Mouse (Mus musculus): Measurements from ENCODE around the gene Nyap2. TPM values are rescaled to one million over a fixed set of nuclear protein-coding genes. Genes with fewer than 3 reads are reported as not detected.
A peak's percentile ranks its signal among the peaks of the same experiment; 100 is the strongest.

The Nyap2 gene
- total RNA-seq (2022), result 10 to 100 TPM; 18.9 to 21.3 (median 20.1) TPM

DNA sequence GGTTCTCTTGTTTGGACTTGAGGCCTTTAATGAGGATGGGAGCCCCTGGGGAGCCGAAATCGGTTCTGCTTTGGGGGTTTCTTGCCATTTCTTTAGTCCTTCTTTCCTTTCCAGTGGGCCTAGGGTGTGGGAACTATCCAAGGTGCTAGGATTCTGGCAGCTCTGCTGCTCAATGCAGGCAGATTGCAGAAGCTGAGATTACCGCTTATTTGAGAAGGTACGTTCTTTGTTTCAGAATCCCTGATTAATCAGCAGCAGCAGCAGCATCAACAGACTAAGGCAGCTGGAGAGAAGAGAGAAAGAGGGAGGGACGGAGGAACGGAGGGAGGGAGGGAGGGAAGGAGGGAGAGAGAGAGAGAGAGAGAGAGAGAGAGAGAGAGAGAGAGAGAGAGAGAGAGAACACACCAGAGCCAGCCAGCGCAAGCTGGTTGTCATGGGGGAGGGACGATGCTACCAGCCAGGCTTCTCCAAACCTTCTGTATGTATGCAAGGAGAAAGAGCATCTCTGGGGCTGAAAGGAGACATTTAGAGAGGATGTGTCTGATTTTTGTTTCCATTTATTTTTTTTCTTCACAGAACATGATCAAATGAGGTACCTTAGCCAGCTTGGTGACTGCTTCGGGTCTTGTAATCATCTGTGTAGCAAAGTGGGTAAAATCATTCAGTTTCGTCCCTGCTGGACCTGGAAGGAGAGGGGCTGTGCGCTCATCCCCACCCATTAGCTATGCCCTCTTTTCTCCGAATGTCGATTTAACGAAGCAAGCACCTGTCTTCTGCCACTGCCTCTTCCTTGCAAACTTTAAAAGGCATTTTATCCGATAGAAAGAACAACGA, at the start of gene Nyap2:
Gene Nyap2 (plus strand): TSS at position 120 of the 834 bp plus-strand sequence.
- peak; percentile 53 to 60 for DNase-seq (ENCODE audit: low spot score in 2 of 2)

DNA sequence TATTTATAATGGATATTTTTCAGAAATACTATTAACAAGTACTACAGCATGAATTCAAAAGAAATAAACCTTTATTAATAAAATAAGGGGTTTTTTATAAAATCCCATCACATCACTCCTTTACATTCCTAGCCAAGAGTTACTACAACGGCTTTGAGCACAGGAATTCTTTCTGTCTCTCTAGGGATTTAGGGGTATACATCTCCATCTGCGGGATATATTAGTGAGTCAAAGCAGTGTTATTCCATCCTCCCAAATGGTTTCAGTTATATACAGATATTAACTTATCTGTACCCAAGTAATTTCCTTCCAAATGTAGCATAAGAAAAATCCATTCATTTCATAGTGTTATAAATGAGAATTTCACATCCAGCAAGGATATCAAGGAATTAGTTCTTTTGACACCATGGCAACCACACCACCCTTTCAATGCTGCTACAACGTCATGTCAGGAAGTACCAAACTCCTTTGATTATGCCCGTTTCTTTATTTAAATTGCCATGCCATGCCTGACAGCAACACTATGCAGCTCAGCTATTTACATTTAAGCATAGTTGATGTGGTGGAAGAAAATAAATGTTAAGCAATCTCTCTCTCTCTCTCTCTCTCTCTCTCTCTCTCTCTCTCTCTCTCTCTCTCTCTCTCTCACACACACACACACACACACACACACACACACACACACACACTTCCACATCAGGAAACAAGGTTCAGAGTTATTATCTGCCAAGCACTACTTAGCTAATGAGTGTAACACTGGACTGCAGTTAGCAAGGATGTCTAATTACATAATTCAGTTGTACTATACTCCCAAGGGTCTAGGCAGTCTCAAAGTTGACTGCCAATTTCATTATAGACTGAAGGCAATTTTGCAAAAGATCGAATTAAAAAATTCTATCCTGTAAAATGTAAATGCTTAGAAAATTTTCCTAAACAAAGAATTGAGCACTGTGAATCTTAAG, 33.6 kb upstream of the Nyap2 start:
- DNase-seq (ENCODE audit: low spot score in 2 of 2), result no peak

DNA sequence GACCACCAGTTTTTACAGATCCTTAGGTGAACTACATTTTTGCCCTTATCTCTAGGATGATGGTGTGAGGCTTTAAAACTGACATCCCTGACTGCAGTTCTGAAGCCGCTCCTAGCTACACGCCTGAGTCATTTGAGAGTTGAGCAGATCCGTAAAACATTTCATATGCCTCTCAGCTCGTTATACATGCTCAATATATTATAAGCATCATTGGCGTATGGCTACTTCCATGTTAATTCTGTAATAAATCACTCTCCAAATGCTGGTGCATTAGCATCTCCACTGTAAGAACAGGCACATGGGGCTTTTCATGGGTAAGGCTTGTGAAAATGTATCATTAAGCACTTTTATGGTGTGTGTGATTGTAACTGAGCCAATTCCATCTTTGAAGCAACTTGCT, 18.4 kb upstream of the Nyap2 start:
- no peak for DNase-seq (ENCODE audit: low spot score in 2 of 2)

DNA sequence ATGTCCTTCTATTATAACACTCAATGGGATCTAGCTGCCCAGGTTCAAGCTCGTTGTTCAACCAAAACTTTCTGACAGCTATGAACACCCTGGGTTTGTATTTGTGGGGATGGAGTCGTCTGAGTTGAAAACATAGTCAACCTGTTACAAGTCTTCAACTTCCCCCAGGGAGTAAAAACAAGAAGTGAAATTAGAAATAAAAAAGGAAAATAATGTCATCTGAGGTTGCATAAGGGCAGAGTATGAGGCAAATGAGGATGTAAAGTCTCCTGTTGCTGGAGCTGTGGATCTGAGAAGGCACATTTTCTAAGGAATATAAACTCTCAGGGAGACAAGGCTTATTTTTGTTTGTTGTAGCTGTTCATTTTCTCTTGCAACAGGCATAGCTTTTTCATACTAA, 17.9 kb upstream of the Nyap2 start:
- no peak for DNase-seq (ENCODE audit: low spot score in 2 of 2)

DNA sequence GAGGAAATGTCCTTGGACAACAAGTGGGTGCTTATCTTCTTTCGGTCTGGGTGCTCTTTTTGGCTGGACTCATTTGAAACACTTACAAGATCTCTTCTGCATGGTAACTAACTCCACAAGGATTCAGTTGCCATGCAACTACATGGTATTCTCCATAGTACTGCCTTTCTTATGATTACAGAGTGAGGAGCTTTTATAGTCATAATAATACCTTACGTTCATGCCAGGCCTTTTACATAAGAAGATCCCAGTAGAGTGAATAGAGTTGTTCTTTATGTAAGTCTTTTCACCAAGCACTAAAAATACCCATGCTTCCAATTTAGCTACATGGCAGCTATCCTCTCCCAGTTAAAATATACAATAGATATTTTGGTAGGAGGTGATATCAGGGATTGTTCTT, 13.9 kb upstream of the Nyap2 start:
- DNase-seq (ENCODE audit: low spot score in 2 of 2), result no peak

DNA sequence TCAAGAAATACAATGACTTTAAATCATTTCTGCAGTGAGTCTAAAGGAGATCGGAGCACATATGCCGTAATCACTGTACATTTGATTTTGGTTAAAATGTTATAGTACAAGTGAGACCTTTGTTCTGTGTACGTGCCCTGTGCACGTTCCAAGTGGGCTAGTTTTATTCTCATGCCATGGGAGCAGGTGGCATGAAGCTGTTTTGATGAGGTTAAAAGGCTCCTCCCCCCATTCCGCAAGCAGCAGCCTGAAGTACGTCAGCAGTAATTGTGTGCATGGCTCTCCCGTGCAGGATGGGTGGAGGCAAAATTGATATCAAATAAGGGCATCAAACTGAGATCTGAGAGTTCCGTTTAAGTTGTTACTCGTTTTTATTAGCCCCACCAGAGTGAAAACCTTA, 491 bp upstream of the Nyap2 start:
- peak; percentile 36 to 46 for DNase-seq (ENCODE audit: low spot score in 2 of 2)

DNA sequence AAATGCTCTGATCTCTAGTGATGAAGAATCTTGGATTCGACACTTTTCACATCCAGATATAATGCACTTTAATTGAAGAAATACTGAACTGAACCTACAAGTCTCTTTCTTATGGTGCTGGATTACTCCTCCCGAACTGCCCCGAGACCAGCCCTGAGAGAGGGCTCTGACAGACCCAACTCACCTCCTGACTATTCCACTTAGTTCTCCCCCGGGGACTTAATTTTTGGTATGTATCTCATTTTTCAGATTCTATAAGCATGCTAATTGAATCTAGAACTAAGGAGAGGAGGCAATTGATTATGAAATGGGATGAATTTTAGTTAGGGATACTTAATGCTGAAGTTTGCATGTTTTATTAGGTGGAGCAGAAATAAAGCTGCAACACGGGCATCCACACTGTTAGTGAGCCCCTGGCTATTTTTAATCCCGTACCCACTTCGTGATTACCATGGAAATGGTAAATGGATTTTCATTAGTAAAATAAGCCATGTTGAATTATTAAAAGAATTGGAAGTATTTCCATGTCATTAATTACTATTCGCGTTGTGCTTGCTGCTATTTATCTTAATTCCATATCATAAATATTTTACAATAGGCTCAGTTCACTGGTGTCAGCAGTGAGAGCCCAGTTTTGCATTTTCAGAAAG, 1.0 kb downstream of the Nyap2 start:
- no peak for DNase-seq (ENCODE audit: low spot score in 2 of 2)

DNA sequence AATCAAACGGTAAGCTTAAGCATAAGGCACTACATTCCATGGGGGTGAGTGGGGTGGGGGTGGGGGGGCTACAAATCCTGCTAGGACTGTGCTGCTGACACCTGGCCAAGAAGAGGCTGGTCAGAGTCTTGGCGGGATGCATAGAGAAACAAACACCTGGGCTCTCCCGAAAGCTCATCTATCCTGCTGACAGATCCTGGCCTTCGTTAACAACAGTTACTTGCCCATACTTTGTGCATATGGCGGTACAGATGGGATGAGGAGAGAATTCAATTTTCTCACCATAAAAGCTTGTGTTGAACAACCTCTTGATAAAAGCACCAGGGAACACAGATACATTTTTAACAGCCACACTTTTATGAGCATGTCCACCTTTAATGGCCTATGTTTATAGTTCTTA, 10.7 kb downstream of the Nyap2 start:
- no peak for DNase-seq (ENCODE audit: low spot score in 2 of 2)

DNA sequence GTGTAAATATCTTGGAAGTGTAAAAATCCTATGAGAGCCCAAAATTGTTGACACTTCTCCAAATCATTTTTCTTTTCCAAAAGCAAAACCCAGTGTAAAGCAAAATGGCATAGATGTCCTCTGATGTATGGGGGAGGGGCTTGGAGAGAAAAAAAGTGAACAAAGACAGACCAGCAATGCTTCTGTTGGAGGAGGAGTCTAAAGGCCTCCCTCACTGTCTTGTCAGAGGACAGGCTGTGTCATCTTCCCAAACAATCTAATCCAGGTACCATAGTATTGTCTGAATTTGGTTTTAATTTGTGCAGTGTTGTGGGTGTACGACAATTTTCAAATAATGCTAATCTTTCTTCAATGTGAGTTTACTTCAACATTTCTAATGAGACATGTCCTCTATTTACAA, 13.7 kb downstream of the Nyap2 start:
- no peak for DNase-seq (ENCODE audit: low spot score in 2 of 2)

DNA sequence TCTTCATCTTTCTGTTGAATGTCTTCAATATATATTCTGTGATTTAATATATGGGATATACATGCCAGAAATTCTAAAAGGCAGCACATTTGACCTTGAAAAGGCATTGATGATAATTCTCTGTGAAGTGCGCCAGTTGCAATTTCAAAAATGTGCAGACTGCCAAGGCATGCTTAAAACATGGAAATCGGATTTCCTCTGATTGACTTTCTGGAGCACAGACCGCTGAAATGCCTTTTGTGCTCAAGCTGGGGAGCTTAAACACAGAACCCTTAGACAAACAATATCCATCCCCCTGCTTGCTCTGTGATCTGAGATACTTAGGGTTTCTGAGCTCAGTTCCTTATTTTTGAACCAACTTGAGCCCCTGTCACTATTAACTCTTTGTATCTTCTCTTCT, 14.2 kb downstream of the Nyap2 start:
- DNase-seq (ENCODE audit: low spot score in 2 of 2), result no peak

DNA sequence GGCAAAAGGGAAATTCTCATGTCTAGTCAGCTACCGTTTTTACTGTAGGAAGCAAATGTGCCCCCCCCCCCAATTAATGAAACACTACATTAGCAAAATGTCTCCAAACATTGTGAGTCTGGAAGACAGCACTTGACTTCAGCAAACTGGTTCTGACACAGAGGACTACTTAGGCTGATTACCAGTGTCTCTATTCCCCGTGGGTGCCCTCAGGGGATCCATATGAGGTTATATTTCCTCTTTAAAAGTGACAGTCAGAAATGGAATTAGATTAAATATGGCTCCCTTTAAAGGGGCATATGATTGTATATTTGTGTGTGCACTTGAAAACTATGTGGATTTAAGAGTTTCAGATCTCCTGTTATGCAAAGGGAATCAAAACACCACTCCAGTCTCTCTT, 15.3 kb downstream of the Nyap2 start:
- no peak for DNase-seq (ENCODE audit: low spot score in 2 of 2)

DNA sequence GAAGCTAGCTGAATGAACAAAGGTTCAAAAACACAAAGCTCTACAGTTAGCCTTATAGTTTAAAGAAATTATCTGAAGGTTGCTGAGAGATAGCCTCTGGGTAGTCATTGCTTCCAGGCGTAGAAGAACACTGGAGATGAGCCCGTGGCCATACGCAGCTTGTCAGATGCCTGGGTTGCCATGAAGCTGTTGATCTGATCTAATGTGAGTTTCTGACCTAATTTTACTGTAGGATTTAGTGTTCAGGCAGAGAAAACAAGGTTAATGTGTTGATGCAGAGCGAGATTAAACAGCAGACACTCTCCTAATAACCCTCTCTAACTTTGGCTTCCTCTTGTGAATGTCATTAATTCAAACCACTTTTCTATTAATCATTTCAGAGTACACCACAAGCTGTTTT, 16.1 kb downstream of the Nyap2 start:
- DNase-seq (ENCODE audit: low spot score in 2 of 2), result no peak

DNA sequence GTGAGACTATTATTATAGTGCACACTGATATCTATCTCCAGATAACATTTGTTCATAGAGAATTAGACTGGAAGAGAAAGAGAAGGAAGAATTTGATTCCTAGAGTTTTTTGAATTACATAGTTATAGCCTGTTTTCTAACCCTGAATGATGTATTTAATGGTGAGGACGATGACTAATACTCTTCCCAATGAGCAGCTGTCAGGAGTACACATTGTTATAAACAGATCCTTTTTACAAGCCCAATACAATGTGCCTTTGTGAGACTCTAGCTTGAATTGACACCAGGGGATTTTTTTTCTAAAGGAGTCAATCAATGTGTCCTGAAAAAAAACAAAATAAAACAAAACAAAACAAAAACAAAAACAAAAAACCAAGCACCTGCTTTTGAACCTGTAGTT, 22.2 kb downstream of the Nyap2 start:
- no peak for DNase-seq (ENCODE audit: low spot score in 2 of 2)

DNA sequence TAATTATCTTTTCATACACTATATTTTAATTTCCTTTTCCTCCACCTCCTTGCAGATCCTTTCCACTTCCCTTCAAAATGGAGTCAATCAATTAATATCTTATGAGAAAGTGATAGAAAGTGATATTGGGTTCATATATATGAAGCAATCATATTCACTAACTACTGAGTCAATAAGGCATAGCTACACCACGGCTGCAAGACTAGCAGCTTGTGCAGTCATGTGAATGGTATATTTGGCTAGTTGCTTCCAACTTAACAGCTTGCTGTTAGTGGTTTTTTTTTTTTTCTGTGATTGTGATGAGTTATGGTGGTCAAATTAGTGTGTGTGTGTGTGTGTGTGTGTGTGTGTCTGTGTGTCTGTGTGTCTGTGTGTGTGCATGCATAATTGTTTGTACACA, 25.0 kb downstream of the Nyap2 start:
- DNase-seq (ENCODE audit: low spot score in 2 of 2), result no peak

DNA sequence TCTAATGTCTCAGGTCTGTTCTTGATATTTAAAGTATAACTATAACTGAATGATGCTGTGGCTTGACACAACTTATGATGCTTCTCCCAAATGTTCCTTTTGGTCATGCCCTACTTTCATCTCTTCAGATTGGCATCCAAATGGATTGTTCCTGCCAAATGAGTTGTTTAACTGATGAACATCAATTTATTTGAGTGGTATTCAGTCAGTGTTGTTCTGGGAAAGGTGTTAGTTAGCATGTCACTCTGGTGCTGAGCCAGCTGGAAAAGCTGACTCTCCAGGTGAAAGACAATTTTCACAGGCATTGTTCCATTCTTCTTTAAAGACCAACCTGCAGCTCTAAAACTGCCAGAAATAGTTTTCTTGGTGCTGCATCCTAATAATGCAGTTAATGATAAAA, 43.0 kb downstream of the Nyap2 start:
- DNase-seq (ENCODE audit: low spot score in 2 of 2), result no peak

DNA sequence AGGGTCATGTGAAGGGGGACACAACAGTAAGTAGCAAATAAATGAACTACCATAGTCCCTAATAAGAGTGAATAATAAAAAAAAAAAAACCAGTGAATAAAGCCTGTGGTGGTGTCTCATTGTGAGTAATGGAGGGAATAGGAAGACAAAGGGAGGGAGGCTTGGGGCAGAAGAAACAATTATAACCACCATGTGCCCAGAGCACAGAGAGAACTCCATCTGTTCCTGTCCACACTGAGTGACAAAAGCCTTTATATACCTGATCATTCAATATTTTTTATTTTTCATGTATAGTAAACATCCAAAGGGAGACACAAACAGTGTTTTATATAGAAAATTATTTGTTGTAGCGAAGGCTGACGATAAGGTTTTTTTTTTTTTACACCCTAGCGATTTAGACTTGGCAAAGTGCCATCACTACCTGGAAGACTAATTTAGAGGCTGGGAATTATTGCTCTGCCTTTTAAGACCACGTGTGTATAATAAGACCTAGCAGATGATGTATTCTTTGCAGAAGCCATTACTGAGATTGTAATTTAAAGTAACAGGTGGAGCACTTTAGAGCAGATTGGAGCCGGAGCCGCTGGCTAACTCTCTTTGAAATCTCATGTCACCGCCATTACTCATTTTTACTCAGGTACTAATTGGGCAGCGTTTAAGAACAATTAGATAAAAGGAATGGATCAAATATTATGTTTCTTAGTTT, 55.4 kb downstream of the Nyap2 start:
- DNase-seq (ENCODE audit: low spot score in 2 of 2), result no peak

DNA sequence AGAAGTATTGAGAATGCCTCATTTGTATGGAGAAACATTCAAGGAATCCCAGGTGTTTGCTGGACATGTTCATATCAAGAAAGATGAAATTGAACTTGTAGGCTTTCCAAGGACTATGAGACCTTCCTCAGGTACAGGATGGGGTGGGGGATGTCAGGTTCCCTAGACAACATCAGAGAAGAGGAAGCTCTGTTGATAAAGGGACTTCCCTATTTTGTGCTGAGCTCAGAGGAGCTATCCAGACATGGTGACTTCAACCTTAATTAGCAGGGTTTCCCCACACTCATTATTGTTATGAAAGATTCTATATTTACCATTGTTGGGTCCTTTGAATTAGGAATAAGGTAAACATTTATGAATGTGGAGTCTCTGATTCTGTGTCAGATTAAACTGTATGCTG, 67.1 kb downstream of the Nyap2 start:
- DNase-seq (ENCODE audit: low spot score in 2 of 2), result no peak

DNA sequence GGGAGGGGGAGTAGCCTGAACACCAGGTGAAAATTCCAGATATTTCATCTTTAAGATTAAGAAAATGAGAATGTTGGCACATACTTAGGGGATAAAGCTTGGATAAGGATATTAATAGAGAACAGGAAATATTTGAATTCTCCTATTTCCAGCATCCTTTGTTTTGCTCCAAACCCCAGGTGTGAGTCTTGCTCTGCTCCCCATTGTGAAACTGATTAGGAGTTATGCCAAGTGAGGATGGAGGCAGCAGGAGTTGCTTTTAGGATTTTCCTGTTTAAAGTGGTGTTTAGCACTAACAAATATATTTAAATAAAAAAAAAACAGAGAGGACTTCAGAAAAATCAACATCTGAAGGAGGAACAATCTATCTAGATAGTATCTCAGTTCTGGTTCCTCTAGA, 68.8 kb downstream of the Nyap2 start:
- no peak for DNase-seq (ENCODE audit: low spot score in 2 of 2)

DNA sequence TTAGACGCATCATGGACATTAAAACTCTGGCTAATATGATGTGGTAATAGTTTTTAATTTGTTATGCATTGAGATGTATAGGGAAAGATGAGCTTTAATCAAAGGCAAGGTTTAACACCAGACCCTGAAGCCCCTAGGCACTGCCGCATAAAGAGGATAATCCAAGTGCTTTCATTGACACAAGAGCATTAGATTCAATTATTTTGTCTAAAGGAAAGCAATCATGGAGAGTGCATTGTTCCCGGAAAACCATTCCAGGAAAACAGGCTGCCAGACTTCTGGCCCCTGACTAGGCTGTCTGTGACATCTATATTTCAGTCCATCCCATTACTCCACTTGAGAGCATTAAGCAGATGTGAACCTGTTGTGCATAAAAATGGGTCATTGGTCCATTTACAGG, 92.5 kb downstream of the Nyap2 start:
- no peak for DNase-seq (ENCODE audit: low spot score in 2 of 2)

DNA sequence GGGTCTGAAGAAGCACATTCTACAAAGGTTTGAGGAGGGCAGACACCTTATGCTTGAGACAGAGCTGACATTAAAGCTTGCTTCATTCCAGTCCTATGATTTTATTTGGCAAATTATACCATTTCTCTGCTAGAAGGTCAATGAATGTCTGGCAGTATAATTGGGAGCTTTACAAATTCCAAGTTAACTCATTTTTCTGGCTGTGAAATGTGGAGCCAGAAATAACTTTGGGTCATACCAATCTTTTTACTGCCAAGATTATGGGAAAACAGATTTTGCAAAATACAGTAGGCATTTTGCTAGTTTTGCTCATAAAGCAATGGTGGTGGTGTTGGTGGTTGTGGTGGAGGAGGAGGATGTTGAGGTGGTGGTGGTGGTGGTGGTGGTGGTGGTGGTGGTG, 96.0 kb downstream of the Nyap2 start:
- no peak for DNase-seq (ENCODE audit: low spot score in 2 of 2)

DNA sequence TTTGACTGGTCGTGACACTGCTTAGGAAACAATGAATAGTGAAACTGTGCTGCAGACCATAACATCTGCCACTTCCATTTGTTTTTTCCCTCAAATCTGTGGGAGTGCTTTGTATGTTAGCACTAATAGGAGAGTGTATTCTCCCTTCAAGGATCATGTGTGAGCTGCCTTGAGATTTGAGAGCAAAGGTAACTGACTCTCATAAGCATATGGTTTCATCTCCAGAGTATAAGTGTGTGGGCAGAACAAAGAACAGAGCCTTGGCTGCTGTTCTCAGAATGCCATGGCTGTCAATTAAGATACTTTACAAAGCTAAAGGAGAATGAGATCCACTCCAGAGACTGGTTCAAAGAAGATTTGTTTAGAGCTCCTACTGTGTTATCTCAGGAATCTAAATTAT, 96.6 kb downstream of the Nyap2 start:
- DNase-seq (ENCODE audit: low spot score in 2 of 2), result no peak

All from layer of hippocampus, adult 8-10 months (tissue).